Mouse (Mus musculus): Measurements from ENCODE around the gene Ndufs1.
"Not testable (repeated sequence)": the region's sequence is repeated elsewhere in the genome, so short reads cannot be mapped to it uniquely, and the experiment has no call there.

Gene Ndufs1

GRCm38 (mm10) chr1:63188536-63188935, 11.9 kb upstream of the Ndufs1 start:
- in situ Hi-C loops (cut with MboI; ENCODE audit: unreplicated experiment in 2 of 2) = loop anchor here in 1 of 2 experiments (25.0 kb wide), 1 partner anchor 549 kb away; the partner anchor contains the start of genes Fastkd2 and Mdh1b

- in situ Hi-C loops (cut with MboI; ENCODE audit: unreplicated experiment in 2 of 2) = loop anchor here in 1 of 2 experiments (25.0 kb wide), 1 partner anchor 552 kb away; the partner anchor contains the start of genes Fastkd2 and Mdh1b
These were observed 8.8 kb upstream of the Ndufs1 start for GRCm38 (mm10) chr1:63185430-63185829.

GRCm38 (mm10) chr1:63182636-63183270, 6.1 kb upstream of the Ndufs1 start:
- in situ Hi-C loops (cut with MboI; ENCODE audit: unreplicated experiment in 2 of 2) = loop anchor here in 1 of 2 experiments (25.0 kb wide), 1 partner anchor 555 kb away; the partner anchor contains the start of genes Fastkd2 and Mdh1b

- in situ Hi-C loops (cut with MboI; ENCODE audit: unreplicated experiment in 2 of 2) = loop anchor here in 1 of 2 experiments (25.0 kb wide), 1 partner anchor 555 kb away; the partner anchor contains the start of genes Fastkd2 and Mdh1b
These were observed 5.6 kb upstream of the Ndufs1 start for GRCm38 (mm10) chr1:63182212-63182611.

DNA sequence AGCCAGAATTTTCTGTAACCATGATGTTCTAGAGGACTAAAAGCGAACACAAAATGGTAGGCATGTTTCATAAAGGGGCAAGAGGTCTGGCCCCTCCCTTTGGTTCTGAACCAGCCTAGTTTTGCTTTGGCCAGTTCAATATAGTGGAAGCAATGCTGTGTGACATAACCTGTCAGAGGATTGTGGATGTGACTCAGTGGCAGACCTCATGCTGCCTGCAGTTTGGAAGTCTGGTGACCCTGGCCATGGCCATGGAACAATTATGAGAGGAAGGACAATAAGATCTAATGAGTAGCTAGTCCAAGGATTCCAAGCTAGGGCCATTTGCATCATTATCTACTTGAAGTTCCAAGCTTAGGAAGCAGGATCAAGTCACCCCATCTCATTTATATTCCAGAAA, 4.8 kb upstream of the Ndufs1 start:
- in situ Hi-C loops (cut with MboI; ENCODE audit: unreplicated experiment in 2 of 2) = loop anchor here in 1 of 2 experiments (25.0 kb wide), 1 partner anchor 556 kb away; the partner anchor contains the start of genes Fastkd2 and Mdh1b

DNA sequence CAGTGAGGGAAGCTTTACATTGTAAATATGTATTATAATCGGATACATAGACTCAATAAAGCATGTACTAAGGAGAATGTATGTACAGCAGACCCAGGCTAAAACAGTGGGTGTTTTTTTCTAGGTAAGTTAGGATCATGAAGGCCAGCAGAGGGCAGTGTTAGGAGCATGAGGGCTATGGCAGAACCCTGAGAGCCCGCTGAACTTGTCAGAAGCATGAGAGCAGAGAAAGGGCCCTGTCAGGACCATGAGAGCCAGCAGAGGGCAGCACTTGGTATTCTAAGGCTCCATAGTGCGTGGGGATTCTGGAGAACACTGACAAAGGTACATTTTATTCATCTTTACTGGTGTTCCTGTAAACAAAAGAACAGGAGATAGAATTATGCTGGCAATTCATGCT, 4.4 kb upstream of the Ndufs1 start:
- in situ Hi-C loops (cut with MboI; ENCODE audit: unreplicated experiment in 2 of 2) = loop anchor here in 1 of 2 experiments (25.0 kb wide), 1 partner anchor 556 kb away; the partner anchor contains the start of genes Fastkd2 and Mdh1b

GRCm38 (mm10) chr1:63180575-63180974, 3.9 kb upstream of the Ndufs1 start:
- in situ Hi-C loops (cut with MboI; ENCODE audit: unreplicated experiment in 2 of 2) = loop anchor here in 1 of 2 experiments (25.0 kb wide), 1 partner anchor 557 kb away; the partner anchor contains the start of genes Fastkd2 and Mdh1b

DNA sequence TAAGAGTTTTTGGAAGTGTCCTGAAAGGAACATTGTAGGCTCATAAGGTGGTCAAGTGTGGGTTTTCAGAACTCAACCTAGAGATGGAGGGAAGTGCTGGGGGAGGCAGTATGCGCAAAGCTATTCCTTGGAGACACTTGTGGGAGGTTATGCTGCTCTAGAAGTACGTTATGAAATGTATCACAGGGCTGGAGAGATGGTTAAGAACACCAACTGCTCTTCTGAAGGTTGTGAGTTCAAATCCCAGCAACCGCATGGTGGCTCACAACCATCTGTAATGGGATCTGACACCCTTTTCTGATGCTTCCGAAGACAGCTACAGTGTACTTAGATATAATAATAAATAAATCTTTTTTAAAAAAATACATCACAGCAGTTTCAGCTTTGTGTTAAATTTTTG, 3.5 kb upstream of the Ndufs1 start:
- in situ Hi-C loops (cut with MboI; ENCODE audit: unreplicated experiment in 2 of 2) = loop anchor here in 1 of 2 experiments (25.0 kb wide), 1 partner anchor 557 kb away; the partner anchor contains the start of genes Fastkd2 and Mdh1b

DNA sequence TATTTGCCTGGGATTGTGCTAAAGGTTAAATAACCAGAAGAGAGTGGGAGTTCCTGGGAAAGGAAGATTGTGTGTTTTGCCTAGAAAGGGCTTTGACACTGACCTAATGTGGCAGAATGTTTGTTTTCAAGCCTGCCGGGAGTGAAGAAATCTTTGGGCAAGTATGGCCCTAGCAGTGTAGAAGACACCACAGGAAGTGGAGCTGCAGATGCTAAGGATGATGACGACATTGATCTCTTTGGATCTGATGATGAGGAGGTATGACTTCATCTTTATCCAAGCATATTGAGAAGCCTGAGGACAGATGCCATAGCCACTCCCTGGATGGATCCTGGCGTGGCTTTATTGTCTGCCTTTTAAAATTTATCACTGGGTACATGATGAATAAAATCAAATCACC, 1.7 kb upstream of the Ndufs1 start:
- in situ Hi-C loops (cut with MboI; ENCODE audit: unreplicated experiment in 2 of 2) = loop anchor here in 1 of 2 experiments (5.0 to 25.0 kb wide), 2 partner anchors 61 to 559 kb away; partner anchors contain the start of genes Fastkd2 and Mdh1b

DNA sequence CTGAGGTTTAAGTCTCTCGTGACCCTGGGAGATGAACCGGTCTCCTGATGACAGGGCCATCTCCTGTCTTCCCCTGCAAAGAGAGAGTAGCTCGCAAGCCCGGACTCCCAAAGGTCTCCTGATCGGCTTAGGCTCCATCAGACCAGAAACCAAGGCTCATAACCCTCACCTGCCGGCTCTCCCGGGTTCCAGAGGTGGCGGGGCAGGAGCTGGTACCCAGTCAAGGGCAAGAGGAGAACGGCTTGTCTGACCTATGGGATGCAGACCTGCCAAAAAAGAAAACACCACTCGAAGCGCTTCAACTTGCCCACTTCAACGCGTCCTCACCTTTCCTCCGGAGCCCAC, 402 bp downstream of the Ndufs1 start:
- in situ Hi-C loops (cut with MboI; ENCODE audit: unreplicated experiment in 2 of 2) = loop anchor here in 1 of 2 experiments (5.0 to 25.0 kb wide), 2 partner anchors 59 to 561 kb away; partner anchors contain the start of genes Fastkd2 and Mdh1b

GRCm38 (mm10) chr1:63175853-63176252, 780 bp downstream of the Ndufs1 start:
- in situ Hi-C loops (cut with MboI; ENCODE audit: unreplicated experiment in 2 of 2) = loop anchor here in 1 of 2 experiments (5.0 to 25.0 kb wide), 2 partner anchors 59 to 561 kb away; partner anchors contain the start of genes Fastkd2 and Mdh1b

GRCm38 (mm10) chr1:63168638-63169037, 8.0 kb downstream of the Ndufs1 start:
- in situ Hi-C loops (cut with MboI; ENCODE audit: unreplicated experiment in 2 of 2) = no loop called here

DNA sequence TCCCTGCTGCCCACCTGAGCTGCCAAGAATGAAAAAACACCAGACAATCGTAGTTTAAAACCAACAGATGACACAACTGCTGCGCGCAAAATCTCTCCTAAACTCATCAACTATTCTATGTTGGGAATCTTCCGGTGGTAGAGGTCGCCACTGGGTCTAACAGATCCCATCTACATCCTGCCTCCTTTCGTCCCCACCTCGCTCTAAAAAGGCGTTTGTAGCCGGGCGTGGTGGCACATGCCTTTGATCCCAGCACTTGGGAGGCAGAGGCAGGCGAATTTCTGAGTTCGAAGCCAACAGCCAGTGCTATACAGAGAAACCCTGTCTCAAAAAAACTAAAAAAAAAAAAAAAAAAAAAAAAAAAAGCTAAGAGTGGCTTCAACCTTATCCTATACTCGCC, 36.4 kb downstream of the Ndufs1 start:
- in situ Hi-C loops (cut with MboI; ENCODE audit: unreplicated experiment in 2 of 2) = no loop called here

- in situ Hi-C loops (cut with MboI; ENCODE audit: unreplicated experiment in 2 of 2) = not testable (repeated sequence)
These were observed 38.0 kb downstream of the Ndufs1 start for GRCm38 (mm10) chr1:63138586-63138985.

GRCm38 (mm10) chr1:63137971-63138370, 38.7 kb downstream of the Ndufs1 start:
- in situ Hi-C loops (cut with MboI; ENCODE audit: unreplicated experiment in 2 of 2) = no loop called here

- in situ Hi-C loops (cut with MboI; ENCODE audit: unreplicated experiment in 2 of 2) = no loop called here
These were observed 42.1 kb downstream of the Ndufs1 start for GRCm38 (mm10) chr1:63134530-63134929.

GRCm38 (mm10) chr1:63131766-63132165, 44.9 kb downstream of the Ndufs1 start:
- in situ Hi-C loops (cut with MboI; ENCODE audit: unreplicated experiment in 2 of 2) = no loop called here

DNA sequence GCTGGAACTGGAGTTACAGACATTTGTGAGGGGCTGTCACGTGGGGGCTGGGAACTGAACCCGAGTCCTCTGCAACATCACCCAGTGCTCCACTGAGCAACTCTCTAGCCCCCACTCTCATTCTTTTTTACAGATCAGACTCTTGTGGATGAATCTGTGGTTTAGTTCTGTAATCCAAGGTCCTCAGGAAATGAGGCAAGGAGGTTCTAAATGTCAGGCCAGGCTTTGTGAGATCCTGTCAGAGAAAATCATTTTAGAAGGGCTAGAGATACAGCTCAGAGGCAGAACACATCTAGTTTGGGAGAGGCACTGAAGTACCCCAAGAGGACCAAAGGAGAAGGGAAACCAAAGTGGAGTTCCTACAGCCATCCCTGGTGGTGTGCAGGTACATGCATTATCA, 45.8 kb downstream of the Ndufs1 start:
- in situ Hi-C loops (cut with MboI; ENCODE audit: unreplicated experiment in 2 of 2) = no loop called here

GRCm38 (mm10) chr1:63129857-63130690, 46.6 kb downstream of the Ndufs1 start:
- in situ Hi-C loops (cut with MboI; ENCODE audit: unreplicated experiment in 2 of 2) = no loop called here

DNA sequence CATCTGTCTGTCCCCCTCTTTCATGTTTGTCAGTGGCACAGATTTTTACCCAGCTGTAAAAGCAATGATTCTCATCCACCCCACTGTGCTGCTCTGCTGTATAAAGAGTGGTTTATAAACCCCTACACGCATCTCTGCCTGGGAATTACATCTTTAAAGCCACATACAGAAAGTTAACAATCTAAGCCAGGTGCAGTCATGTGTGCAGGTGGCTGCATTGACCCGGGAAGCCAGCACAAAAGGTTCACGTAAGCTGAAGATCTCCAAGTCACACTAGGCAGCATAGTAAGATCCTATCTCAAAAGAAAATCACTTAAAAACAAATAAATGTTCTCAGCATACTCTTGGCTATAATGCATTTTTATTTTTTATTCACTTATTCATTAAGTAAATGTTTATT, 47.4 kb downstream of the Ndufs1 start:
- in situ Hi-C loops (cut with MboI; ENCODE audit: unreplicated experiment in 2 of 2) = no loop called here

DNA sequence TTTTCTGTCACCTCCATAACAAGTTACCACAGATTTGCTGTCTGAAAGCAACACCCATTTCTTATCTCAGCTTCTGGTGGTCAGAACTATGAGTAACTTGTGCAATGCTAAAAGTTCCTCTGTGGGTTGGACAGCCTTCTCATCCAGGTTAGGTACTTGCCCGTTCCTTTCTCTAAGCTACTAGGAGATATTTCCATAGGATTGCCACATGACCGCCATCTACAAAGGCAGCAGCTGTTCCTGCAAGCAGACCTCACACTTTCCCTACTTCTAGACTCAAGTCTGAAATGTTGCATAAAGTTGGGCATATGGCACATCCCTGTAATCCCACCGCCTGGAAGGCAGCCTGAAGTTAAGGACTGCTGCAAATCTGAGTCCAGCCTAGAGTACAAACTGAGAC, 50.4 kb downstream of the Ndufs1 start:
- in situ Hi-C loops (cut with MboI; ENCODE audit: unreplicated experiment in 2 of 2) = no loop called here

All from v-Abl transformed pro-B cells (cell line).